Mouse (Mus musculus) forebrain, embryonic 12.5 days (tissue): Measurements from ENCODE around the gene Esyt3. TPM values are rescaled to one million over a fixed set of nuclear protein-coding genes. Genes with fewer than 3 reads are reported as not detected.

ENCODE experiments used
- polyA plus RNA-seq: library from polyadenylated mRNA; unstranded; fragments of >200 nt; fragmentation: Nextera tagmentation; extraction: Ambion mirVana; gene quantifications from 2 replicates; pipeline ENCODE4 v1.2.1, GENCODE M21; 2016

Esyt3 gene
- polyA plus RNA-seq, 1 experiment from 2014 or later, result 0.26 TPM

Other genes with a start within 250 kb of the Esyt3 start
- 3.5 and 3.7 TPM in 2 replicates for gene Pik3cb, start 217.9 kb downstream of the Esyt3 start, polyA plus RNA-seq
- gene Faiml, start 121.3 kb downstream of the Esyt3 start, polyA plus RNA-seq, result not detected in 2 replicates
- gene Cep70, start 115.2 kb downstream of the Esyt3 start, polyA plus RNA-seq, result 64.1 and 68.2 TPM in 2 replicates
- 23.8 and 26.3 TPM in 2 replicates for gene Mras, start 78.8 kb upstream of the Esyt3 start, polyA plus RNA-seq
- gene Nme9, start 92.9 kb upstream of the Esyt3 start, polyA plus RNA-seq, result 0.31 and 0.42 TPM in 2 replicates
- gene Armc8, start 210.3 kb upstream of the Esyt3 start, polyA plus RNA-seq, result 43.0 and 44.2 TPM in 2 replicates
- 35.7 and 37.5 TPM in 2 replicates for gene Dbr1, start 217.2 kb upstream of the Esyt3 start, polyA plus RNA-seq